Mouse (Mus musculus): Measurements from ENCODE around the gene Olfr1377. TPM values are rescaled to one million over a fixed set of nuclear protein-coding genes. Genes with fewer than 3 reads are reported as not detected.

Gene Olfr1377
- total RNA-seq, 2 experiments from 2014 or later, result not detected

Other genes with a start within 250 kb of the Olfr1377 start
- 10 to 100 TPM; 59.8 to 66.1 TPM for gene Zfp354c, start 154.2 kb upstream of the Olfr1377 start, total RNA-seq (2021)
- 1 to 10 TPM; 4.6 to 4.7 TPM for gene Zfp879, start 140.4 kb upstream of the Olfr1377 start, total RNA-seq (2021)
- gene Grm6, start 131.3 kb upstream of the Olfr1377 start, total RNA-seq (2021), result not detected
- 1 to 10 TPM; 7.0 to 7.1 TPM for gene Zfp454, start 94.3 kb upstream of the Olfr1377 start, total RNA-seq (2021)
- 10 to 100 TPM; 18.6 to 21.7 TPM for gene Zfp2, start 65.8 kb upstream of the Olfr1377 start, total RNA-seq (2021)
- 1 to 10 TPM; 4.9 to 6.2 TPM for gene Zfp354b, start 50.3 kb upstream of the Olfr1377 start, total RNA-seq (2021)
- not detected for gene 4933414I15Rik, start 38.2 kb upstream of the Olfr1377 start, total RNA-seq (2021)
- not detected for gene Prop1, start 28.2 kb upstream of the Olfr1377 start, total RNA-seq (2021)
- gene Olfr1378, start 15.4 kb upstream of the Olfr1377 start, total RNA-seq (2021), result not detected
- gene Olfr51, start 21.6 kb downstream of the Olfr1377 start, total RNA-seq (2021), result not detected
- not detected for gene Olfr54, start 32.3 kb downstream of the Olfr1377 start, total RNA-seq (2021)
- gene Olfr1375, start 66.1 kb downstream of the Olfr1377 start, total RNA-seq (2021), result not detected
- 10 to 100 TPM in 1 of 2 experiments, 1 to 10 TPM in 1; 9.0 to 10.0 TPM for gene Zfp354a, start 77.3 kb downstream of the Olfr1377 start, total RNA-seq (2021)
- gene Gm12569, start 238.5 kb downstream of the Olfr1377 start, total RNA-seq (2021), result not detected